Mouse (Mus musculus) lung, adult 18-20 months (tissue): ENCODE results near the gene Foxn1.

Experiments
- DNase-seq, 2 experiments: peaks; one replicate each; pipeline ENCODE4 v3.0.0; 2022; ENCODE audit warnings: mixed read lengths in 2 of 2

The Foxn1 gene

DNA sequence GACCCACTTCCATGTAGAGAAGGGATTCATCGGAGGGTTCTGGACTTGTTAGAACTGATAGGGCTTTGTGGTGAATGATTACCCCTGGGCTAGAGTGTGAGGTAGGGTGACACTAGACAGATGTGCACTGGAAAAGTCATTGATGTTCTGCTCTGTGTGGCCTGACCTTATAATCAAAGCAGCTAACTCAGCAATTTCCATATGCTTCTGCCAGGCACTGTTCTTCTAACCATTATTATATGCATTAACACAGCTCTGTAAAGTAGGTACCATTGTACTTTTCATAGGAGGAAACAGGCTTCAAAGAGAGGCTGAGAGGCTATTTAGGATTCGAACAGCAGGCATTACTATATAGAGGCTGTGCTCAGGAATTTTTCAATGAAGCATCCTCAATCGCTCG, 59.1 kb downstream of the Foxn1 start:
- no peak for DNase-seq

DNA sequence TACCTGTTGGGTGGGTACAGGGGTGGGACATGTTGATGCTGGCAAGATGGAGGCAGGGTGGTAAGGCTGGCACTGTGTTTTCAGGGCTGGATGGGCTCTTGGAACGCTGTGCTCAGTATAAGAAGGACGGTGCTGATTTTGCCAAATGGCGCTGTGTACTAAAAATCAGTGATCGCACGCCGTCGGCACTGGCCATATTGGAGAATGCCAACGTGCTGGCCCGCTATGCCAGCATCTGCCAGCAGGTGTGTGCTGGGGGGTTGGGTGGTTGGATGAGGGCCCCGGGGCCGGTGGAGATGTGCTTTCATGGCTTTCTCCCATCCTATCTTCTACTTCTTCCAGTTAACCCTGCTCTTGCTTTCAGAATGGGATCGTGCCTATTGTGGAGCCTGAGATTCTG, 61.4 kb downstream of the Foxn1 start:
- DNase-seq, result no peak

DNA sequence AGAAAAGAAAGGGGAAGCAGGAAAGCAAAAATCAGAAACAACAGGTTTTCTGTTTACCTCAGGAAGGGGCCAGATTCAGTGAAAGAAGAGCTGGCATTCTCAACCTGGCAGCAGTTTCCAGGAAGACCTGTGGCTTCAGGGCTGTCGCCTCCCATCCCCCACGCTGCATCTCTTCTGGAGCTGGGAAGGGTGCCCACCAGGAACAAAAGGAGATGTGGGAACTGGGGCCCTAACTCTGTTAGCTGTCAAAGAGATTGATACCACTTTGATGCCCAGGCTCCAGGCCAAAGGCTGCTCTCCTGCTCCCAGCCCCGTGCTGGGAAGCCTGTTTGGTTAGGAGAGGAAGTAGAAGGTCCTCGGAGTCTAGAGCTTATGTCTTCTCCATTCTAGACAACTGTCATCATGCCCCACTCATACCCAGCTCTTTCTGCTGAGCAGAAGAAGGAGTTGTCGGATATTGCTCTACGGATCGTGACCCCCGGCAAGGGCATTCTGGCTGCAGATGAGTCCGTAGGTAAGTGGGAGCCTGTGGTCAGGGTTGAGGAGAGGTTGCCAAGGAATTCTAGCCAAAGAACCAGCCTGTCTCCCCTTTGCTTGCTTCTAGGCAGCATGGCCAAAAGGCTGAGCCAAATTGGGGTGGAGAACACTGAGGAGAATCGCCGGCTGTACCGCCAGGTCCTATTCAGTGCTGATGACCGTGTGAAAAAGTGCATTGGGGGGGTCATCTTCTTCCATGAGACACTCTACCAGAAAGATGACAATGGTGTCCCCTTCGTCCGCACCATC, 62.2 kb downstream of the Foxn1 start:
- no peak for DNase-seq

DNA sequence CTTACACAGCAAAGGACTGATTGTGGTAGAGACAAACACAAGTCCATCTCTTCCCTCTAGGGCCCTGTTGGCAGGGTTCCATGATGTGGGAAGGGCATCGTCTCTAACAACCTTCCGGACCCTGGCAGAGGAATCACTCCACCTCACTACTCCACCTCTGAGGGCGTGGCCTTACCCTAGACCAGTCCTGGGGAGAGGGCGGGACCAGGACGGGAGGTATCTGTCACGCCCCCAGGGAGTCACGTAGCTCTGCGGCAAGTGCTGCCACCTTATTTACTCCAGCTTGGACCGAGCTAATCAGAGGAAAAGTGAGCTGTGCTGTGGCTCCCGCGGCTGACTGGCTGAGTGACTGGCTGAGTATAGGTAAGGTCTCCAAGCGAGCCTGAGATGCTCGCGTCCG, 63.5 kb downstream of the Foxn1 start, which contains the start of gene Aldoc:
TSS of gene Aldoc (plus strand) at position 109 of the 400 bp plus-strand sequence.
- DNase-seq, result peak; percentile 92 to 96

DNA sequence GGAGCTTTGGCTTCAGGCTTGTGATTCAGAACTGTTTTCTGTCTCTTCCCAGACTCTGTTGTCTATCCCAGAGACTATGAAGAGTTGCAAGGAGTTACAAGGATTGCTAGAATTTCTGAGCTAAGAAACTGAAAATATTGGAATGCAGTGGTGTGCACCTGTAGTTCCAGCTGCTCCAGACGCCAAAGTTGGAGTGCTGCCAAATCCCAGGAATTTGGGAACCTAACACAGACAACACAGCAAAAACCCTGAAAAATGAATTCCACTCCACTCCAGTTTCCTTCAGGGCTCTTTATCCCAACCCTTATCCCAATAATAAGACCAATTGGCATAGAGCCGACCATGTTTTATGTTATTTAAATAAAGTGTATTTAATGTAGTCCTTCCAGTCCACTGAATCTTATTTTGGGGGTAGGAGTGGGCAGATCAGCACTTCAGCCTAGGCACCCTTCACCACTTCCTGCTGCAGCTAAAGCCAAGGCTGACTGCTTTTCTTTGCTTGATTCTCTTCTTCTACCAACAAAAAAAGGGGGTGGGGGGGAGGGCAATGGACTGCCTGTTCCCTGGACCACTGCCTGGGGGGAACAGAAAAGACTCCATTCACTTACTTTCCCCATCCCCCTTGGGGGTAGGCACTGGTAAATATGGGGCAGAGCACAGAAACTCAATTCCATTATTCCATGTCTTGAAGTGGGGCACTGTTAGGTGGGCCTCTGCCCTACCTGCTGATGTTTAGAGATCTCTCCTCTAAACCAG, 64.1 kb downstream of the Foxn1 start:
- no peak for DNase-seq

DNA sequence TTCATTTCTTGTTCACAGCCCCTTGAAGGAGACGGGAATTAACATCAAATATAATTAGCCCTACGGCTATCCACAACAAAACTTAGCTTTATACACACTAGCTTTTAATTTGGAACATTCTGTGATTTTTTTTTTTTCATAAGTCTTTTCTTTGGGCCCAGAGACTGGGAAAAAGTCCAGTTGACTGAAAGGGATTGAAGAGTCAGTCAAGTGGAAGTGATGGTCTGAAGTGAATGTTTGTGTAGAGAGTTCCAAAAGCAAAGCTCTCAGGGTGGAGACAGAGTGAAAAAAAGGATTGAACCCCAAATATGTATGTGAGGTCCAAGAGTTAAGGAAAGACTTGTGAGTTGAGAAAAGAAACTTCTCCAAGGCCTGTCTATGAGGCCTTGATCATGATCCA, 67.9 kb downstream of the Foxn1 start:
- no peak for DNase-seq

DNA sequence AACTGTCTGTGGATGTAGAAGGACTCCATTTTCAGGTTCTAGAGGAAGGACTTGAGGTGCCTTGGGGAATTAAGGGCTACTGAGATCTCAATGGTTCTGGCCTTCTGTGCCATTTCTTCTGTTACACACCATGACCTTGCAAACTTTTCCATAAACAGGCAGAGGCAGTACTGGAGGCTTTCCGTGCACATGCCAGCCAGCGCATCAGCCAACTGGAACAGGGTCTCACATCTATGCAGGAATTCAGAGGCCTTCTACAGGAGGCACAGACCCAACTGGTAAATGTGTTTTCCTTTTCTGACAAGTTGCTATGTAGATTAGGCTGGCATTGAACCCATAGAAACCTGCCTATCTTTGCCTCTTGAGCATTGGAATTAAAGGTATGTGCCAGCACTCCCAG, 72.7 kb downstream of the Foxn1 start:
- no peak for DNase-seq

DNA sequence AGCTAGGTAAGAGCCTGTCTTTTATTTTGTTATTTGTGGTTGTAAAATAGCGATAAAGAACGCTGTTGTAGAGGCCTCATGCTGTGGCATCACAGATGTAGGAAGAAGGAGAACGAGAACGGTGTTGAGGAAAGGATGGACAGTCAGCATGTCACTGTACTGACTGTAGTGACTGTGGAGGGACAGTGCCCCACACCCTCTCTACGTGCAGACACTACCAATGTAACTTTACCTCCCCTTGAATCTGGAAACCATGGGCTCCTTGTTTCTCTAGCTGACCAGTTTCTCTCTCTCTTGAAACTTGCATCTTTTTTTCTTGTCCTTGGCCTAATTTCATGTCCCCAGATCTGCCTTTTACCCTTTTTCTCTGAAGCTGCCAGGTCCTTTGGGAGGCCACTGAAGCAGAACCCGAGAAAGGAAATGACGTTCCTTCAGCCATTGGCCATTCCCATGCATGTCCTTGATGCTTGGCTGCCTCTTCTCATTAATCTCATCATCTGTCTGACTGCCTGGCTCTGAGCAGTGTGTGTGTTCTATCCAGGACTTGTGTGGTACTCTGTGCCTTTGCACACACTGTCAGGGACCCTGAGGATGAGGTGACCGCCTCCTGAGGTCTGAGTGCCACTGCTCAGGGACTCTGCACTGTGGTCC, 75.4 kb downstream of the Foxn1 start:
- no peak for DNase-seq
